Mouse (Mus musculus) cortical plate, adult 2 months (tissue): Measurements from ENCODE around the gene Zfp12.

ENCODE experiments used
- CTCF ChIP-seq: fragments of 200-500 bp; IDR thresholded peaks from 2 replicates; pipeline ENCODE4 v1.5.1; 2011; ENCODE audit warnings: mild to moderate bottlenecking, control low read depth, low read length; ENCODE audit not compliant: insufficient read depth; ENCODE audit errors: extremely low read depth
- POLR2A ChIP-seq: fragments of 200-500 bp; IDR thresholded peaks from 2 replicates; pipeline ENCODE4 v1.6.1; 2011; ENCODE audit warnings: mild to moderate bottlenecking, low read length, control low read depth; ENCODE audit not compliant: insufficient read depth; ENCODE audit errors: extremely low read depth

DNA sequence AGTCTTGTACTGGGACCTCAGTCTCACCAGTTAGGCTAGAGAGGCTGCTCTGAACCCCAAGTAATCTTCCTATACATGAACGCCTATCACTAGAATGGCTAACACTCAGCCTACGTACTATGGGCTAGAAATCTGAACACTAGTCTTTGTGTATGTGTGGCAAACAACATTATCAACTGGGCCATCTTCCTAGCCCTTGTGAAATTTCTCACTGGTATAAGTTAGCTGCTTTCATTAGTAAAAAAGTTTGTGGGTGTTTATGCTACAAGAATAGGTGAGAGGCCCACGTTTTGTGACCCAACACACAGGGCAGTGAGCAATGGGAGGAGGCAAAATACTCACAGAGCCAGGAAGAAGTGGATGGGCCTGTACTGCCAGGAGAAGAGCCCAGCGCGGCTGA, 14.0 kb upstream of the Zfp12 start:
- TF ChIP-seq CTCF = no peak
- no peak for TF ChIP-seq POLR2A
